Mouse (Mus musculus): Measurements from ENCODE around the gene Sox1. TPM values are rescaled to one million over a fixed set of nuclear protein-coding genes. Genes with fewer than 3 reads are reported as not detected.

Sox1 gene
- polyA plus RNA-seq, 1 experiment from 2014 or later, result 1.1 TPM

- Histone ChIP-seq H3K4me2 (ENCODE audit: low read depth, low read length) (peak overlapping the region; percentile 37), H3K4me3 (ENCODE audit: low read depth, low read length) (peak overlapping the region; percentile 16; the same call in 1 of the 2 replicates), H3K27me3 (ENCODE audit: control insufficient read depth, insufficient read depth, low read length) (peaks cover 50% of the 10 kb centered on the region), H3K9ac (replicated peaks; ENCODE audit: low read depth, low read length) (0 out of 2 replicates have a peak overlapping the region, but pooled peaks have one; percentile 22), H3K27ac (ENCODE audit: low read depth, low read length) (peak overlapping the region; percentile 64), H3K36me3 (ENCODE audit: control insufficient read depth, insufficient read depth, low read length) (no peaks in the 10 kb centered on the region), H3K9me3 (ENCODE audit: control insufficient read depth, low read length) (no peaks in the 10 kb centered on the region), H3K4me1 (ENCODE audit: control insufficient read depth, insufficient read depth, low read length) (peaks cover 18% of the 10 kb centered on the region)
- under 1% methylated on average over 44 of the region's 46 CpGs for WGBS
- peak; percentile 81 for ATAC-seq (ENCODE audit: low read depth)
These were observed 35.2 kb downstream of the Sox1 start for GRCm38 (mm10) chr8:12430173-12430899.

- 2% methylated on average over 51 of the region's 51 CpGs for WGBS
- ATAC-seq (ENCODE audit: low read depth), result peak; percentile 41
- peaks cover 18% of the 10 kb centered on the region for H3K4me1 ChIP-seq (ENCODE audit: control insufficient read depth, insufficient read depth, low read length)
- no peaks in the 10 kb centered on the region for H3K9me3 ChIP-seq (ENCODE audit: control insufficient read depth, low read length)
- H3K27me3 ChIP-seq (ENCODE audit: control insufficient read depth, insufficient read depth, low read length), result peaks cover 46% of the 10 kb centered on the region
- H3K4me3 ChIP-seq (ENCODE audit: low read depth, low read length), result peak overlapping the region; percentile 16
- H3K9ac ChIP-seq (replicated peaks; ENCODE audit: low read depth, low read length), result 0 out of 2 replicates have a peak overlapping the region, but pooled peaks have one; percentile 22
- peak overlapping the region; percentile 64 for H3K27ac ChIP-seq (ENCODE audit: low read depth, low read length)
- H3K4me2 ChIP-seq (ENCODE audit: low read depth, low read length), result peak overlapping the region; percentile 37
- H3K36me3 ChIP-seq (ENCODE audit: control insufficient read depth, insufficient read depth, low read length), result no peaks in the 10 kb centered on the region
These were observed 36.0 kb downstream of the Sox1 start for GRCm38 (mm10) chr8:12430900-12431737.

GRCm38 (mm10) chr8:12431738-12432055 is 36.6 kb downstream of the Sox1 start:
- no peak overlapping the region for H3K27ac ChIP-seq (ENCODE audit: low read depth, low read length)
- WGBS, result 59% methylated on average over 6 of the region's 6 CpGs

GRCm38 (mm10) chr8:12432546-12432945 is 37.5 kb downstream of the Sox1 start:
- WGBS, result 17% methylated on average over 7 of the region's 7 CpGs
- H3K4me2 ChIP-seq (ENCODE audit: low read depth, low read length), result no peak overlapping the region
- no peak overlapping the region for H3K27ac ChIP-seq (ENCODE audit: low read depth, low read length)
- peaks cover 18% of the 10 kb centered on the region for H3K4me1 ChIP-seq (ENCODE audit: control insufficient read depth, insufficient read depth, low read length)
- no peak overlapping the region for H3K4me3 ChIP-seq (ENCODE audit: low read depth, low read length)
- peaks cover 38% of the 10 kb centered on the region for H3K27me3 ChIP-seq (ENCODE audit: control insufficient read depth, insufficient read depth, low read length)
- H3K9ac ChIP-seq (replicated peaks; ENCODE audit: low read depth, low read length), result no peak overlapping the region
- ATAC-seq (ENCODE audit: low read depth), result no peak; the same call in 1 of the 2 replicates
- no peaks in the 10 kb centered on the region for H3K9me3 ChIP-seq (ENCODE audit: control insufficient read depth, low read length)
- no peaks in the 10 kb centered on the region for H3K36me3 ChIP-seq (ENCODE audit: control insufficient read depth, insufficient read depth, low read length)

More at GRCm38 (mm10) chr8:12431738-12432055, 36.6 kb downstream of the Sox1 start:
- H3K4me1 ChIP-seq (ENCODE audit: control insufficient read depth, insufficient read depth, low read length), result peaks cover 18% of the 10 kb centered on the region
- ATAC-seq (ENCODE audit: low read depth), result no peak
- H3K9me3 ChIP-seq (ENCODE audit: control insufficient read depth, low read length), result no peaks in the 10 kb centered on the region
- peak overlapping the region; percentile 37; the same call in 1 of the 2 replicates for H3K4me2 ChIP-seq (ENCODE audit: low read depth, low read length)
- no peaks in the 10 kb centered on the region for H3K36me3 ChIP-seq (ENCODE audit: control insufficient read depth, insufficient read depth, low read length)
- H3K9ac ChIP-seq (replicated peaks; ENCODE audit: low read depth, low read length), result no peak overlapping the region
- peaks cover 42% of the 10 kb centered on the region for H3K27me3 ChIP-seq (ENCODE audit: control insufficient read depth, insufficient read depth, low read length)
- H3K4me3 ChIP-seq (ENCODE audit: low read depth, low read length), result no peak overlapping the region

- 40% methylated on average over 3 of the region's 3 CpGs for WGBS
- H3K27me3 ChIP-seq (ENCODE audit: control insufficient read depth, insufficient read depth, low read length), result peaks cover 16% of the 10 kb centered on the region
These were observed 39.7 kb downstream of the Sox1 start for GRCm38 (mm10) chr8:12434771-12435170.

GRCm38 (mm10) chr8:12438021-12438420 is 42.9 kb downstream of the Sox1 start:
- Histone ChIP-seq H3K27ac (ENCODE audit: low read depth, low read length) (no peak overlapping the region), H3K9me3 (ENCODE audit: control insufficient read depth, low read length) (no peaks in the 10 kb centered on the region), H3K4me3 (ENCODE audit: low read depth, low read length) (no peak overlapping the region), H3K4me1 (ENCODE audit: control insufficient read depth, insufficient read depth, low read length) (no peaks in the 10 kb centered on the region), H3K4me2 (ENCODE audit: low read depth, low read length) (no peak overlapping the region), H3K27me3 (ENCODE audit: control insufficient read depth, insufficient read depth, low read length) (no peaks in the 10 kb centered on the region), H3K36me3 (ENCODE audit: control insufficient read depth, insufficient read depth, low read length) (no peaks in the 10 kb centered on the region), H3K9ac (replicated peaks; ENCODE audit: low read depth, low read length) (no peak overlapping the region)
- no peak for ATAC-seq (ENCODE audit: low read depth)
- 92% methylated on average over 6 of the region's 6 CpGs for whole genome bisulfite sequencing

More at GRCm38 (mm10) chr8:12434771-12435170, 39.7 kb downstream of the Sox1 start:
- H3K9me3 ChIP-seq (ENCODE audit: control insufficient read depth, low read length), result no peaks in the 10 kb centered on the region
- H3K4me3 ChIP-seq (ENCODE audit: low read depth, low read length), result no peak overlapping the region
- H3K27ac ChIP-seq (ENCODE audit: low read depth, low read length), result no peak overlapping the region
- H3K4me1 ChIP-seq (ENCODE audit: control insufficient read depth, insufficient read depth, low read length), result peaks cover 12% of the 10 kb centered on the region
- H3K9ac ChIP-seq (replicated peaks; ENCODE audit: low read depth, low read length), result no peak overlapping the region
- H3K36me3 ChIP-seq (ENCODE audit: control insufficient read depth, insufficient read depth, low read length), result no peaks in the 10 kb centered on the region
- no peak overlapping the region for H3K4me2 ChIP-seq (ENCODE audit: low read depth, low read length)
- no peak for ATAC-seq (ENCODE audit: low read depth)

- Histone ChIP-seq H3K27ac (ENCODE audit: low read depth, low read length) (no peak overlapping the region), H3K36me3 (ENCODE audit: control insufficient read depth, insufficient read depth, low read length) (no peaks in the 10 kb centered on the region), H3K4me2 (ENCODE audit: low read depth, low read length) (no peak overlapping the region), H3K27me3 (ENCODE audit: control insufficient read depth, insufficient read depth, low read length) (no peaks in the 10 kb centered on the region), H3K9ac (replicated peaks; ENCODE audit: low read depth, low read length) (no peak overlapping the region), H3K9me3 (ENCODE audit: control insufficient read depth, low read length) (no peaks in the 10 kb centered on the region), H3K4me3 (ENCODE audit: low read depth, low read length) (no peak overlapping the region), H3K4me1 (ENCODE audit: control insufficient read depth, insufficient read depth, low read length) (no peaks in the 10 kb centered on the region)
- no peak for ATAC-seq (ENCODE audit: low read depth)
- WGBS, result 32% methylated on average over 4 of the region's 4 CpGs
These were observed 43.9 kb downstream of the Sox1 start for GRCm38 (mm10) chr8:12439044-12439443.

GRCm38 (mm10) chr8:12439846-12440245 is 44.8 kb downstream of the Sox1 start:
- no peak for ATAC-seq (ENCODE audit: low read depth)
- 97% methylated on average over 10 of the region's 10 CpGs for WGBS
- Histone ChIP-seq H3K27ac (ENCODE audit: low read depth, low read length) (no peak overlapping the region), H3K9me3 (ENCODE audit: control insufficient read depth, low read length) (no peaks in the 10 kb centered on the region), H3K4me2 (ENCODE audit: low read depth, low read length) (no peak overlapping the region), H3K27me3 (ENCODE audit: control insufficient read depth, insufficient read depth, low read length) (peaks cover 4% of the 10 kb centered on the region; the same call in 1 of the 2 replicates), H3K36me3 (ENCODE audit: control insufficient read depth, insufficient read depth, low read length) (no peaks in the 10 kb centered on the region), H3K9ac (replicated peaks; ENCODE audit: low read depth, low read length) (no peak overlapping the region), H3K4me3 (ENCODE audit: low read depth, low read length) (no peak overlapping the region), H3K4me1 (ENCODE audit: control insufficient read depth, insufficient read depth, low read length) (no peaks in the 10 kb centered on the region)

GRCm38 (mm10) chr8:12440997-12441396 is 45.9 kb downstream of the Sox1 start:
- H3K36me3 ChIP-seq (ENCODE audit: control insufficient read depth, insufficient read depth, low read length), result no peaks in the 10 kb centered on the region
- no peaks in the 10 kb centered on the region for H3K9me3 ChIP-seq (ENCODE audit: control insufficient read depth, low read length)
- no peak overlapping the region for H3K9ac ChIP-seq (replicated peaks; ENCODE audit: low read depth, low read length)
- H3K4me2 ChIP-seq (ENCODE audit: low read depth, low read length), result no peak overlapping the region
- peaks cover 2% of the 10 kb centered on the region; the same call in 1 of the 2 replicates for H3K4me1 ChIP-seq (ENCODE audit: control insufficient read depth, insufficient read depth, low read length)
- H3K4me3 ChIP-seq (ENCODE audit: low read depth, low read length), result no peak overlapping the region
- no peak overlapping the region for H3K27ac ChIP-seq (ENCODE audit: low read depth, low read length)
- ATAC-seq (ENCODE audit: low read depth), result no peak
- H3K27me3 ChIP-seq (ENCODE audit: control insufficient read depth, insufficient read depth, low read length), result peaks cover 7% of the 10 kb centered on the region
- WGBS, result 95% methylated on average over 4 of the region's 4 CpGs
